Comparison of ENCODE assay signal across 33 mouse cellular contexts in the genomic region with DNA sequence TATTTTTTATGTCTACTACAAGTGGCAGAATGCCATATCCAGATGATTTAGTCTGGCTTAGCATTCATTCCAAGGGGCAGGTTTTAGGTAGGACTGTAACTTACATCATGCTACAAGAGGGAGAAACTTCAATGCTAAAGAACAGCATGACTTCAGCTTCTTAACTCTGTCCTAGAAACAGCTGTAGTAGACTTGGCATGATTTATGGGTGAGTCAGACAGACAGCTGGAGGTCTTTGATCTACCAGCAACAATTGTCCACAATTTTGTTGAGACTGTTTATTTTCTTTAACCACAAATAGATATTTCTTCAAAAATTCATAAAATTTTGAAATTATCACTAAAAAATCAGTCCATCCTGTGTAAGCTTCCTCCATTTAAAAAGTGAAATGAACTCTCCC.
"Had no signal": no experiment of that assay in that cellular context is flagged by ENCODE, and none has a peak within 500 bp of the region (broad histone marks: within the 10 kb centered on the region; RNA-seq: fewer than 3 reads in every experiment).

No protein-coding gene starts in this region.

- H3K4me3 ChIP-seq: heart, embryonic 13.5 days; heart, embryonic 15.5 days; hindbrain, embryonic 10.5 days; hindbrain, embryonic 12.5 days; hindbrain, embryonic 13.5 days; hindbrain, embryonic 15.5 days; intestine, embryonic 15.5 days; kidney, embryonic 15.5 days; layer of hippocampus, adult 2 months; left cerebral cortex, adult 2 months had no signal

- H3K9me3 ChIP-seq: heart, embryonic 13.5 days; heart, embryonic 15.5 days; hindbrain, embryonic 10.5 days; hindbrain, embryonic 12.5 days; hindbrain, embryonic 13.5 days; hindbrain, embryonic 15.5 days; intestine, embryonic 15.5 days; kidney, embryonic 15.5 days had no signal

- H3K36me3 ChIP-seq: heart, embryonic 13.5 days; heart, embryonic 15.5 days; hindbrain, embryonic 10.5 days; hindbrain, embryonic 12.5 days; hindbrain, embryonic 13.5 days; hindbrain, embryonic 15.5 days; intestine, embryonic 15.5 days; kidney, embryonic 15.5 days had no signal

- H3K27me3 ChIP-seq: heart, embryonic 13.5 days; heart, embryonic 15.5 days; hindbrain, embryonic 12.5 days; hindbrain, embryonic 13.5 days; hindbrain, embryonic 15.5 days; intestine, embryonic 15.5 days; kidney, embryonic 15.5 days had no signal

- H3K4me2 ChIP-seq: heart, embryonic 13.5 days; heart, embryonic 15.5 days; hindbrain, embryonic 12.5 days; hindbrain, embryonic 13.5 days; hindbrain, embryonic 14.5 days; hindbrain, embryonic 15.5 days; intestine, embryonic 15.5 days; kidney, embryonic 15.5 days had no signal

- DNase-seq: heart, postnatal 10 days; heart, postnatal 14 days; heart, postnatal 36 days; heart, postnatal 4 days; kidney, adult 11 months; kidney, adult 18-20 months; kidney, adult 2 months; kidney, adult 8-10 months; kidney, adult 9 months; kidney, postnatal 10 days; kidney, postnatal 14 days; kidney, postnatal 25 days; kidney, postnatal 36 days; kidney, postnatal 4 days; layer of hippocampus, adult 9-11 months; layer of hippocampus, postnatal 36 days had no signal

- H3K4me1 ChIP-seq: heart, embryonic 13.5 days; heart, embryonic 15.5 days; hindbrain, embryonic 10.5 days; hindbrain, embryonic 12.5 days; hindbrain, embryonic 13.5 days; hindbrain, embryonic 15.5 days; intestine, embryonic 15.5 days; kidney, embryonic 15.5 days had no signal

- H3K9ac ChIP-seq: heart, embryonic 13.5 days; heart, embryonic 15.5 days; hindbrain, embryonic 12.5 days; hindbrain, embryonic 13.5 days; hindbrain, embryonic 14.5 days; hindbrain, embryonic 15.5 days; intestine, embryonic 15.5 days; kidney, embryonic 15.5 days had no signal

- H3K27ac ChIP-seq: heart, embryonic 13.5 days; heart, embryonic 15.5 days; hindbrain, embryonic 10.5 days; hindbrain, embryonic 12.5 days; hindbrain, embryonic 13.5 days; hindbrain, embryonic 14.5 days; hindbrain, embryonic 15.5 days; hindbrain, postnatal 0 days; intestine, embryonic 15.5 days; kidney, embryonic 15.5 days; kidney, postnatal 0 days; layer of hippocampus, adult 2 months; left cerebral cortex, adult 2 months had no signal

- ATAC-seq: hindbrain, embryonic 16.5 days; hindbrain, postnatal 0 days; inflammation-experienced regulatory T-cells, adult 6 months; intestine, embryonic 15.5 days; intestine, embryonic 16.5 days; intestine, postnatal 0 days had no signal
